Mouse (Mus musculus) intestine, embryonic 15.5 days (tissue): ENCODE measurements around the gene Kif3c. TPM values are rescaled to one million over a fixed set of nuclear protein-coding genes. Genes with fewer than 3 reads are reported as not detected.

Source experiments
- polyA plus RNA-seq: library from polyadenylated mRNA; unstranded; fragments of >200 nt; fragmentation: Nextera tagmentation; extraction: Ambion mirVana; gene quantifications from 2 replicates; pipeline ENCODE4 v1.2.1, GENCODE M21; 2015

Kif3c gene
- polyA plus RNA-seq, 1 experiment from 2014 or later: 8.7 TPM

Other genes starting within 250 kb of the Kif3c start
- gene Rab10, start 55.2 kb upstream of the Kif3c start, polyA plus RNA-seq: 68.7 and 75.2 TPM in 2 replicates
- gene Asxl2, start 61.7 kb downstream of the Kif3c start, polyA plus RNA-seq: 18.6 and 18.9 TPM in 2 replicates
- gene Dtnb, start 207.2 kb downstream of the Kif3c start, polyA plus RNA-seq: 24.7 and 25.0 TPM in 2 replicates